Mouse (Mus musculus): ENCODE data around the gene Hsf2bp.

DNA sequence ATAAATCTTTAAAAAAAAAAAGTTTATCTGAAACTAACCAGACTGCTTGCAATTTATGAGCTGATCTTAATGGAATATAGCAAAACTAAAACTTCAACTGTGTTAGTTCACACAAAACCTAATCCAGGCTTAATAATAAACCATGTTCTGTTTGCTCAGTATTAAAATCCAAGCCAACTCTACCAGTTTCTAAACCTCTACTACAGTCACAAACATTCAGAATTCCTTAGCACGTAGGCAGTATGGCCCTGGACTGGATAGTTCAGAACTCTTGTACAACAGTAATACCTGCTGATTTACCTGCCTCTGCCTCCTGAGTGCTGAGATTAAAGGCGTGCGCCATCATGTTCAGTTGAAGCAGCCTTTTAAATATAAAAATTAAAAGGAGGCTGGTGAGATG, 14.2 kb downstream of the Hsf2bp start:
- no peak for TF ChIP-seq ELF1 (IDR thresholded peaks at IDR 0.05; ENCODE audit: low read depth, low read length)
- no peak for TF ChIP-seq CTCF (conservative IDR thresholded peaks at IDR 0.05 in 1 of 2, IDR thresholded peaks at IDR 0.05 in 1 of 2; ENCODE audit: low read depth in 2 of 2, low read length in 2 of 2)
- TF ChIP-seq PAX5 (IDR thresholded peaks at IDR 0.05; ENCODE audit: low read length), result no peak
- TF ChIP-seq POLR2A (IDR thresholded peaks at IDR 0.05; ENCODE audit: low read depth, low read length), result no peak
- TF ChIP-seq UBTF (IDR thresholded peaks at IDR 0.05; ENCODE audit: low read depth, low read length), result no peak
- no peak for TF ChIP-seq USF1 (IDR thresholded peaks at IDR 0.05; ENCODE audit: low read depth, low read length)
- TF ChIP-seq EP300 (IDR thresholded peaks at IDR 0.05; ENCODE audit: low read length), result no peak
- no peak for TF ChIP-seq ZC3H11A (IDR thresholded peaks at IDR 0.05; ENCODE audit: low read depth, low read length)
- TF ChIP-seq MAX (IDR thresholded peaks at IDR 0.05; ENCODE audit: low read length), result no peak
- TF ChIP-seq RAD21 (IDR thresholded peaks at IDR 0.05; ENCODE audit: low read depth, low read length), result no peak
- no peak for TF ChIP-seq MAFK (IDR thresholded peaks at IDR 0.05; ENCODE audit: insufficient replicate concordance, low read length)
- TF ChIP-seq ZNF384 (IDR thresholded peaks at IDR 0.05; ENCODE audit: low read depth, low read length), result no peak

Data from CH12.LX (cell line).